Mouse (Mus musculus) kidney, adult 2 months (tissue): ENCODE results near the gene Anp32a. TPM values are rescaled to one million over a fixed set of nuclear protein-coding genes. Genes with fewer than 3 reads are reported as not detected.

Experiments
- DNase-seq: peaks from one replicate; pipeline ENCODE4 v3.0.0; 2021
- H3K27ac ChIP-seq: fragments of 200-500 bp; 2 replicates; pipeline ENCODE4 v1.5.1; 2012; ENCODE audit warnings: low read depth, low read length, control low read depth, inconsistent platforms; ENCODE audit not compliant: insufficient read depth
- H3K27me3 ChIP-seq: fragments of 200-500 bp; replicated peaks from 2 replicates; pipeline ENCODE4 v1.6.1; 2012; ENCODE audit warnings: mild to moderate bottlenecking, moderate library complexity, low read length, inconsistent platforms; ENCODE audit not compliant: control insufficient read depth, insufficient read depth
- H3K36me3 ChIP-seq: fragments of 200-500 bp; 2 replicates; pipeline ENCODE4 v1.6.1; 2012; ENCODE audit warnings: mild to moderate bottlenecking, moderate library complexity, low read length, inconsistent platforms; ENCODE audit not compliant: control insufficient read depth, insufficient read depth
- H3K4me1 ChIP-seq: fragments of 200-500 bp; 2 replicates; pipeline ENCODE4 v1.6.1; 2011; ENCODE audit warnings: low read length; ENCODE audit not compliant: control insufficient read depth, insufficient read depth
- H3K4me3 ChIP-seq: fragments of 200-500 bp; 2 replicates; pipeline ENCODE4 v1.5.1; 2011; ENCODE audit warnings: mild to moderate bottlenecking, low read depth, low read length, control low read depth; ENCODE audit not compliant: insufficient read depth
- CTCF ChIP-seq: fragments of 200-500 bp; conservative IDR thresholded peaks from 2 replicates; pipeline ENCODE4 v1.5.1; 2011; ENCODE audit warnings: low read depth, mild to moderate bottlenecking, control low read depth, low read length, moderate library complexity, mixed read lengths; ENCODE audit not compliant: insufficient read depth, insufficient read length
- POLR2A ChIP-seq: fragments of 200-500 bp; IDR thresholded peaks from one replicate; pipeline ENCODE4 v1.6.1; 2011; ENCODE audit warnings: low read depth, low read length, control low read depth
- WGBS: fragments of 180-500 bp; shearing (Covaris S2); methylation state at CpG from one replicate; pipeline ENCODE4 v1.1.7; 2018; 5-methylcytosine and 5-hydroxymethylcytosine counted together
- polyA plus RNA-seq: library from polyadenylated mRNA; depleted of rRNA; stranded (reverse); fragments of >200 nt; gene quantifications from 2 replicates; pipeline ENCODE4 v1.2.3, GENCODE M21; 2012

The Anp32a gene
- polyA plus RNA-seq, 1 experiment: 61.3 TPM

- H3K4me3 ChIP-seq: no peak overlapping the region
- peak; percentile 96 for DNase-seq
- no peaks in the 10 kb centered on the region for H3K36me3 ChIP-seq
- under 1% methylated on average over 24 of the region's 24 CpGs for WGBS
- TF ChIP-seq POLR2A (no peak), CTCF (no peak)
- no peaks in the 10 kb centered on the region for H3K27me3 ChIP-seq
- H3K27ac ChIP-seq: no peak overlapping the region
- peaks cover 61% of the 10 kb centered on the region for H3K4me1 ChIP-seq
These were observed 22.5 kb downstream of the Anp32a start for GRCm38 (mm10) chr9:62363619-62364018.

GRCm38 (mm10) chr9:62364216-62364615 lies 23.1 kb downstream of the Anp32a start:
- WGBS: 18% methylated on average over 6 of the region's 6 CpGs
- TF ChIP-seq CTCF (no peak), POLR2A (no peak)
- H3K27ac ChIP-seq: no peak overlapping the region
- DNase-seq: no peak
- peaks cover 60% of the 10 kb centered on the region for H3K4me1 ChIP-seq
- H3K36me3 ChIP-seq: no peaks in the 10 kb centered on the region
- H3K27me3 ChIP-seq: no peaks in the 10 kb centered on the region
- no peak overlapping the region for H3K4me3 ChIP-seq

GRCm38 (mm10) chr9:62364831-62365230 lies 23.7 kb downstream of the Anp32a start:
- 32% methylated on average over 7 of the region's 7 CpGs for WGBS
- no peak overlapping the region for H3K27ac ChIP-seq
- H3K4me3 ChIP-seq: no peak overlapping the region
- H3K27me3 ChIP-seq: no peaks in the 10 kb centered on the region
- DNase-seq: no peak
- no peak for TF ChIP-seq POLR2A
- no peak for TF ChIP-seq CTCF
- H3K4me1 ChIP-seq: peaks cover 64% of the 10 kb centered on the region
- H3K36me3 ChIP-seq: no peaks in the 10 kb centered on the region

DNA sequence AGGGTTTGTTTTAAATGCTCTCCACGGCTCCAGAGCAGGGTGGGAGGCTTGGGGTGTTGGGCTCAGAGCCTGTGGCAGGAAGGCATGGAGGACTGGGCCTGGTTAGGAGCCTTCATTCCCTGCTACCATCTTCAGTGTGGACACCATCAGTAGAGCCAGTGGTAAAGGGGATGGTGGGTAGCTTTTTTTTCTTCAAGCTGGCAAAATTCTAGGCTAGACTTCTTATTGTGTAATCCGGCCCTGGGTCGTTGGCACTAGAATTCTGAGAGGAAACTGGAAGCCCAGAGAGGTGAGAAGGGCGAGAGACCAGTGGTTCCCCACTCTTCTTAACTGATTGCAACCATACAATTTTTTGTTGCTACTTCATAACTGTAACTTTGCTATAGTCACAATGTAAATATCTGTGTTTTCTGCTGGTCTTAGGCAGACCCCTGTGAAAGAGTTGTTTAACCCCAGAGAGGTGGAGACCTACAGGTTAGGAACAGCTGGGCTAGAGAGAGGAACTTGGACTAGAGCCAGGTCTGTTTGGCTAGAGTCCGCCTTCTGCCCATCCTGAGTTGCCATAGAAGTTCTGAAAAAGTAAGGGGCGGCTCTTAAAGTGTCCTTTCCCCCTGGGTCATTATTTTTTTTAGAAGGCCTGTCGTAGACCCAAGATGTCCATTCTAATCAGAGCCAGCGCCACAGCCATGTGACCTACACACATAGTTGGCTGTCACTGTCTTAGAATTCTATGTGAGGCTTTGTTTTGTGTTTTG lies 24.4 kb downstream of the Anp32a start:
- DNase-seq: peak; percentile 76
- no peak for TF ChIP-seq CTCF
- TF ChIP-seq POLR2A: no peak
- H3K4me1 ChIP-seq: peaks cover 68% of the 10 kb centered on the region

GRCm38 (mm10) chr9:62366478-62367458 lies 25.7 kb downstream of the Anp32a start:
- Histone ChIP-seq H3K4me1 (peaks cover 58% of the 10 kb centered on the region), H3K4me3 (no peak overlapping the region), H3K27ac (peak overlapping the region; percentile 78), H3K27me3 (no peaks in the 10 kb centered on the region), H3K36me3 (no peaks in the 10 kb centered on the region)
- WGBS: 33% methylated on average over 23 of the region's 23 CpGs
- no peak for DNase-seq
- no peak for TF ChIP-seq POLR2A
- no peak for TF ChIP-seq CTCF

More for the DNA sequence above, 24.4 kb downstream of the Anp32a start:
- Histone ChIP-seq H3K27me3 (no peaks in the 10 kb centered on the region), H3K36me3 (no peaks in the 10 kb centered on the region), H3K27ac (no peak overlapping the region), H3K4me3 (no peak overlapping the region)
- WGBS: 42% methylated on average over 8 of the region's 8 CpGs

- 15% methylated on average over 10 of the region's 10 CpGs for WGBS
- TF ChIP-seq POLR2A: no peak
- TF ChIP-seq CTCF: no peak
- peaks cover 58% of the 10 kb centered on the region for H3K4me1 ChIP-seq
- H3K36me3 ChIP-seq: no peaks in the 10 kb centered on the region
- H3K27ac ChIP-seq: peak overlapping the region; percentile 78
- peak overlapping the region; percentile 6; the same call in 1 of the 2 replicates for H3K4me3 ChIP-seq
- peak; percentile 88 for DNase-seq
- H3K27me3 ChIP-seq: no peaks in the 10 kb centered on the region
These were observed 26.5 kb downstream of the Anp32a start for GRCm38 (mm10) chr9:62367510-62368071.
